Mouse (Mus musculus) embryo, embryonic 11.5 days (tissue): ENCODE data around the gene Ccdc162.

Source experiments
- DNase-seq: peaks from one replicate; pipeline ENCODE4 v3.0.0-alpha.2; 2012; ENCODE audit warnings: low read depth, low spot score

Ccdc162 gene

DNA sequence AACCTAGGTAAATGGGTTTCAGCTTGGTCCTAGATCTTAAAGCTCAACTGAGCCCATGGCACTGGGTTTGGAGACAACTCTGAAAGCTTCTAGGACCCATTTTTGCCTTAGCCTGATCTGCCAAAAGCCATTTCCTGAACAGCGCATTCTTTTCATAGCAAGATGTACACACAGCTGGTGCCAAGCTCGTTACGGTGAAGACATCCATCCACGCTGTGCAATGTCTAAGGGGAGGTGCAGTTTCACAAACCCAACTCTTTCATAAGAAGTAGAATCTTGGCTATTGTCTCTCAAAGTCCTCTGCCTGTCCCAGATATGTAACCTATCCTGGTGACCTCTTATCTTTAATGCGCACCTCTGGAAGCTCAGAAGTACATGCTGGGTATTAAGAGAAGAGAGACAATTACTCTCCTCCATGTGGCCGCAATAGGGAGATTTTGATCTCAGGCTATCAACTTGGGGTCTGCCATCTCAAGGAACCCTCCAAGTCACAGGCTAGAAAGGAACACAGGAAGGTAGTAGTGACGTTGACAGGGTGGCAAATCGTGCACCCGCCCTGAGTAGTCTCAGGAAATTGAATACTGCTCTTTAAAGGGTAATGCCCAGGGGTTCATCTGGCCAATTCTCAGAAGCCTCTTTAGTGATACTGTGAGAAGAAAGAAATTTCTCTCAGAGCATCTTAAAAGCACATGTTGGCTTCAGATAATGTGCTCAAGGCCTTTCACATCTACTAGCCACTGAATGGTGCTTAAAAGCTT, 81.0 kb downstream of the Ccdc162 start:
- no peak for DNase-seq

DNA sequence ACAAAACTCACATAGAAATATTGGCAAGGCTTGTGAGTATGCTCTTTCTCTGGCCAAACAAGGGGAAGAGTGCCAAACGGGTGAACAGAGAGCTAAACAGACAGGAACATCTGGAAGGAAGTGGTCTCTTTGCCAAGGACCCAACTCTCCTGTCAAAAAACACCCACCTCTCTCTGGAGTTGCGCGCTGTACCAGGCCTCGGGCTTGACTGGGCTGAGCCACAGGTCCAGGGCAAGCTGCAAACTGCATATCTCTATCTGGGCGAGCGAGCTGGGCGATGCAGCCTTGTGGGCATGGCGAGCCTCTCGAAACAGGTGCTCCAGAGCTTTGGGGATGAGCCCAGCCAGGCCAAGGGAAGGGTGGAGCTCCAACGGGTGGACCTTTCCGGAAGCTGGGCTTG, 82.6 kb downstream of the Ccdc162 start:
- DNase-seq, result no peak

DNA sequence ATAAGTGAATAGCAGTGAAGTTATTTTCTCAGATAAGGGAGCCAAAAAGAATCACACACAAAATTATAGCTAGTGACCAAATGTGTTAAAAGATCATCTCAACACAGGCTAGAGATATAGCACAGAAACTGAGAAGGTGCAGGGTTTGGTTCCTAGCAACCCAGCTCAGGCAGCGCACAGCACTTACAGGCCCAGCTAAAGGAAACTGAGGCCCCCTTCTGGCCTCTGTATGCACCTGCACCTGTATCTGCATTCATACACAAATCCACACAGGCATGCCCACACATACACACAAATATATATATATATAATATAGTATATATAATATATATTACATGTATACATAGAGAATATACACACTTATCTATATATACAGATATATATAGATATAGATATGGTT, 84.4 kb downstream of the Ccdc162 start:
- no peak for DNase-seq

DNA sequence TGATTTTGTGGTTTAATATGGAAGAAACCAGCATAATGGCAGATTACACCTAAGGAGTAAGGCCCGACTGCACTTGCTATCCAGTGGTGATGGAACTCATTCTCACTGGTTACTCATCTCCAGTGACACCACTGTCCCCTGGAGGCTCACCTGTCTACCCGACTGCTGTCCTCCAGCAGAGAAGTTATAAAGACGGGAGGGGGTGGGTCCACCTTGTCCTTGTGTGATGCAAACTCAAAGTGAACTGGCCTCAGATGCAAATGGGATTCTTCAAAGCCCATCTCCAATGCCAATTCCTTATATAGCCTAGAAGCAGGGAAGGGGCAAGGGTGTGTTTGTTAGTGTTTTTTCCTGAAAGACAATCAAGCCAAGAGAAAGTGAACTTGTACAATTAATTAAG, 89.4 kb downstream of the Ccdc162 start:
- DNase-seq, result no peak

DNA sequence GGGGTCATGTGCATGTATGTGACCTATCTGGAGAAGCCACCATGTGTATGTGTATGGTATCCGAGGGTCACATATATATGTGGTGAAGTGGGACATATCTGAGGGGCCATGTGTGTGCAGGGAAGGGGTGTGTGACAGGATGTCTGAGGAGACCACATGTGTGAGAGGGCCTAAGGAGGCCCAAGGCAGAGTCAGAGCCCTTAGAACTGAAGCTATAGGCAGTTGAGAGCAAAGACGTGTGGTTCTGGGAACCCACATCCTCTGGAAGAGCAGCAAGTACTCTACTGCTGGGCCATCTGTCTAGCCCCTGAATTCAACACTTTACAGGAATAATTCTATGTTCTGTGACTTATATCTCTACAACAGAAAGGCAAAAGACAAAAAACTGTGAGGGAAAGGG, 96.4 kb downstream of the Ccdc162 start:
- DNase-seq, result no peak

DNA sequence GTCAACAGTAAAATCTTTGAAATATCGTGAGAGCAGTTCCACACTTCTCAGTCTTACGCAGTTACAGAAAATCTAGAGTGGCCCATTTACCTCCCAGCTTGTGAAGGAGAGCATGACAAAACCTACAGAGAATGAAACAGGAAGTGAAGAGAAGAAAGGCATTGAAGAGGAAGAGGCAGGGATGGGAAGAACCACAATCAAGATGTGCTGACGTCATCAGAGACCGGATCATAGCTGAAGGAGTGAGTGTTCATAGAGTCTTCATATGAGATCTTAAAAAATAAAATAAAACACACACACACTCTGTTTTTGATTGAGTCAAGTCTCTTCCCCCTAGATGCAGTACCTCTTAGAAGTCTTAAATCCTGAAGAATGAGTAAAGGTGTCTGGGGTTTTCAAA, 100.9 kb downstream of the Ccdc162 start:
- DNase-seq, result no peak

DNA sequence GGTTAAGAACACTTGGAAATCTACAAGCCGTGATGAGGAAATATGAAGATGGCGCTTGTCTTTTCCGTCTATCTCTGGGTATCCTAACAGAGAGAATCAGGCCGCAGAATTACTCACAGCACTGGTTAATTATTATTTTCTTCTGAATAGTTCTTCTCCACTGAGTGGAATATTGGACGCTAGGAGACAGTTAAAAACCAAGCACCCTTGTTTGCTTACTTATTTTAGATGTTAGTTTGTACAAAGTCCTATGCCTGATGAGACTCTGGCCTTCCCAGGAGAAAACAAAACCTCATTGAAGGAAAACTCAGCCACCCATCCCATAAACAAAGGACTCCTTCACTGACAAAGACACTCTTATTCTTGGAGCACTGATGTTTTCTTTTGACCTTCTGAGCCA, 104.5 kb downstream of the Ccdc162 start:
- DNase-seq, result no peak

DNA sequence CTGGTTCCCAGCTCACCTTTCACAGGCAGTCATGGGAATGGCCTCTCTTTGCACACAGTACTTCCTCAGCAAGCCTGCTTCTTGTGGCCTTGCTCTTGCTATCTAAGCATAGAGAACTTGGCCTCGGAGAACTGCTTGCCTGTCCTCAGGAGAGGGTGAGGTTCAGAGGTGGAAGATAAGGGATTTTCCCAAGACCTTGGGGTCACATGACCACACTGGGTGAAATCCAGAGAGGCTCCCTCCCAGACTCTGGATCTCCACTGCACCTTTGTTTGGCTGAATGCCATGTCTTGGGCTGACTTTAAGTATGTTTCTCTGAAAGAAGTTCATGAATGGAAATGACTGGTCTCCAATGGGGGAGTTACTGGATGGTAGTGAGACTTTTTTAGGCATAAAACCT, 107.0 kb downstream of the Ccdc162 start:
- DNase-seq, result no peak

DNA sequence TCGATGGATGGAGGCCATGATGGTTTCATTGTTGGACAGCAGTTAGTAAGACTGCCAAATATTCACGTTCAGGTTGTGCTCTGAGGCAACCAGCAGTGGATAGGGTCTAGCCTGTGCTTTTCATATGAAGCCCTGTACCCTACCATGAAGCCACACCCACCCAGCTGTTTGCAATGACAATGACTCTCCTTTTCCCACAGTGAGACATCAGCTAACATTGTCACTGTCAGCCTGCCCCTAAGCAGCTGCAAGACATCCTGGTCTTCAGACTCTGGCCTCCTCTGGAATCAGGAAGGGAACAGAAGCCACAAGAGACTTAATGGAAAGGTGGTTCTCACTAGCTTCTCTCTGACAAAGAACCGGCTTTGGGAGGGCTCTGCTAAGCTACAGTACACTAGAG, 107.9 kb downstream of the Ccdc162 start:
- no peak for DNase-seq

DNA sequence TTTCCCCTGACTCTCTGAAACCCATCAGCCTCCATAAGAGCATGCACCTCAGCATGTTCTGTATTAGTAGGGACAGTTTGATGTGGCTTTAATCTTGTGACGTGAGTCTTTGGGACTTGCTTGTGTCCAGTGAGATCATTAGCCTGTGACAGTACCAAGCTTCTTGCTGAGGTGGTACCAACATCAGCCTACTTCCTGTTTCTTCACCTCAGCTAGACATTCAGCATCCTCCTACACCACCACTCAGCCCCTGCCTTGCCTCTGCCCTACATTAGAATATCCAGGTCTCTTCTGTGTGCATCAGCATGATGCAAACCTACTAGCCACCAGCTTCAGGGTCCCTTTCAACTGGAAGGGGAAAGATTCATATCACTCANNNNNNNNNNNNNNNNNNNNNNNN, 113.8 kb downstream of the Ccdc162 start:
- DNase-seq, result no peak

DNA sequence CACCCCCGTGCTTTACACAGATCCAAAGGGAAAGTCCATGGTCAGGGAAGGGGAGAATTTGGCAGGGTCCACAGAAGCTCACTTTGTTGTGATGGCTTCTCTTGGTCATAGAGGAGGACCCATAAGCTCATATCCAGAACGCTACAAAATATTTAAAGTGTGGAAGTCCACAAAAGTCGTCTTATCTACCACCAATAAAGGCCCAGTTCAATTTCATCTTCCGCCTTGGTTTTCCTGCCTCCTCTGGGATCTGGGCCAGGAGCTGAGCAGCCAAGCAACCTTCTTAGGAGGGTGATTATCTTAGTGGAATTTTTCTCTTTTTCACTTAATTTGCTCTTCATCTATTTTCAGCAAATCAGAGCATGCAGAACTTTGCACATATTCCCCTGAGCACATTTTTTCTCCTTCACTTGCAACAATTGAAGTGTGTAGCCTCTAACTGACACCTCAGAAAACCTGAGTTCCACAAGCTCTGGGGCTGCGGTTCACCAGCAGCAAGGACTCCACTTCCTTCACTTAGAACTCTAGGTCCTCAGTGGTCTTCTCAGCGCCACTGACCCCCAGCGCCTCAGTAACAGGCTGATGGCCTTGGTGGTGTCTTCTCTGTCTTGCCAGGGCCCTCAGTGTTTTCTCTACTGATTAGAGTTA, 114.4 kb downstream of the Ccdc162 start:
- no peak for DNase-seq

DNA sequence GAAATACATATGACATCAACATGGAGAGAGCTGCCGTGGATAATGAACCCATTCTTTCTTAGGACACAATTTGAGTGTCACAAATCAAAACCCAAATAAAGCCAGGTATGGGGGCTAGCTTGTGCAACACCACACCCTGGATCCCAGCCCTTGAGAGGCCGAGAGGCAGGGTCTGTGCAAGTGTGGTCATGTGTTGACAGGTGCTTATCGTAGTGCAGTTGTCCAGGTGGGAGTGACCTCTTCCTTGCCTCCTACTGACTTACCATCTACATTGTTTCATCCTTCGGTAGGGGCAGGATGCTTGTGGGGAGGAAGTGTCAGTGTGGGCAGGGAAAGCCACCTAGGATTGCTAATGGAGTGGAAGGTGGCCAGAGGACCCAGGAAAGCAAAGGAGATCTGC, 115.1 kb downstream of the Ccdc162 start:
- no peak for DNase-seq

DNA sequence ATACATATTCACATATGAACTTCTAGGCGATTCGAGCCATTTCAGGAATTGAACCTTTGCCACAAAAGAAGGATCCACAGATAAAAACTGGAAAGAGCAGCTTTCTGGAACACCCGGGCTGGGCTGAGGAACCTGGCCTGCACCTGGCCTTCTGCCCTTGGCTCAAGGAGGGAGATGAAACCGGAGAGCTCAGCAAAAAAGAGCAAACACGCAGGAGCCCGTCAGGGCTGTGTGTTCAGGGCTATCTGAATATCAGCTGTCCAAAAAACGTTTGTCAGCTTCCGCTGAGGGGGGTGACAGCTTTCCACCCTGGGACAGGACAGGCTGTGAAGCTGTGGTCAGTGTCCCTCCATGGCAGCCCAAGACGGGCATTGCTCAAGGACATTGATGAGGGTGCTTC, 117.4 kb downstream of the Ccdc162 start:
- DNase-seq, result no peak

DNA sequence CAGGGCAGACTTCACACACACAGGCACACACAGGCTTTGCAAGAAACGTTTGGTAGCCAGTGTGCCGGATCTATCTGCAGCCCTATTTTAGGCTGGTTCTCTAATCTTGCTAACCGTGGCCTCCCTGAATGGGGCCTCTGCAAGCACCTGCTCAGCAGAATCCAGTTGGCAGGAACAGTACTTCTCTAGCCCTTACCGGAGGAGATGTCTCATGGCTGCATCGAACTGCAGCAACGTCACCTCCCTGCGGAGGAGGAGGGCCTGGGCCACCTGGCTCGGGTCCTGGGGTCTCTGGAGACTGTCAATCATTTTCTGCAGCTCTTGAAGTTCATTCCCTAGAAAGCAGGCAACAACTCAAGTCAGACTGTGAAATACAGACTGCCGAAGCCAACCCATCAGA, 118.2 kb downstream of the Ccdc162 start:
- no peak for DNase-seq

DNA sequence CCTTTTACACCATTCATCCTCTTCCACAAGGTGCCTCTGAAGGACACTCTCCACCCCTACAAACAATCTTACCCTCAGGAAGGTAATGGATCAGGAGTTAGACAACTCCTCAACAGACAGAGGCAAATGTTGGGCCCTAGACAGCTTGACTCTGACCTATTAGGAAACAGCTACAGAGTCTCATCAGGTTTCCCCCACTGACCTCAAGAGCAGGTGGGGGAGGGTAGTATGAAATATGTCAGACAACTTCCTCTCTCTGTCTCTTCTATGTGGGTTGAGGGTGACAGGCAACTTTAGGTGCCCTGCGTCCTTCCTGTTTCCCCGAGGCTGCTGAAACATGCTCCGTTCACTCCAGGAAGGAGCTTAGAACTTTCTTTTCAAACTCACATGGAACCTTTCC, 120.9 kb downstream of the Ccdc162 start:
- DNase-seq, result no peak

DNA sequence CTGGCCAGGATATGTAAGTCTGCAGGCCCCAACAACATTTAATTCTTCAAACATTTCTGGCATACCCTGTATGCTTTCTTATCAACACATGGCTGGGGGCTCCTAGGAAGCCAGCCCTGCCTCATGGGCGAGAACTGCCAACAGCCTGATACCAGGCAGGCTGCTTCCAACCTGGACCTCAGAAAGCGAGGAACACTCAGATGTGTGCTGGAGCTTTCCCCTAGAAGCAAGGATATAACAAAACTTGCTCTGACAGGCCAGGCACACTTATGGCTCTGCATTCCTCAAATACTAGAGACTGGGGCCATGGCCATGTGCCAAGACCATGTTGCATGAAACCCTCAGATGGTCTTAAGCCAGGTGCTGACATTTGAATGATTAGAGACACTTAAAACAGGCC, 121.5 kb downstream of the Ccdc162 start:
- no peak for DNase-seq

DNA sequence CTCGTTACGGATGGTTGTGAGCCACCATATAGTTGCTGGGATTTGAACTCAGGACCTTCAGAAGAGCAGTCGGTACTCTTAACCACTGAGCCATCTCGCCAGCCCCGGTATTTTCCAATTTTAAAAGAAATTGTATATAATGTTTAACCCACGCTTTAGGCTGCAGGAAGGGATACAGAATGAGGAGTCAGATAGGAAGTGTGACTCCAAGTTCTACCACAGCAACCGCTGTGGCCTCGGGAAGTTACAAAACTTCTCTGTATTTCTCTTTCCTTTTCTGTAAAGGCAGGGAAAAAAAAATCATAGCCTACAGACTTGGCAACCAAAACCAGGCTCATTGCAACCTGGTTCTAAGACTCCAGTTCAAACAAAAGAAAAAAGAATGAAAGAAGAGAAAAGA, 122.0 kb downstream of the Ccdc162 start:
- no peak for DNase-seq

DNA sequence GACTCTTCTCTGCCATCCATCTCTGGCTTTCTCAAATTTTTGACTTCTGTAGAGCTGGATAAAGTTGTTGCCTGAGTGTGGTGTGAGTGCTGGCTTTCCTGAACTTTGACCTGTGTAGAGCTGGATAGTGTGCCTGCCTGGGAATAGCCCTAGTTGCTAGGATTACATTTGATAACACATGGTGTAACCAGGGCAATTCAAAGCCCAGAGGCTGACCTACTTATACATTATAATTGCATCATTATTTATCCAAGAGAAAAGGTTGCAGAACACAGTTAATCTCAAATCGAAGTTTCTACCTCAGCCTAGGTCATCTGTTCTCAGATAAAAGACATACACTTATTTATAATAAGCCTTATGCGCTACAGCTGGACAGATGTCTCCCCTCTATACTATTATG, 127.8 kb downstream of the Ccdc162 start:
- DNase-seq, result no peak

DNA sequence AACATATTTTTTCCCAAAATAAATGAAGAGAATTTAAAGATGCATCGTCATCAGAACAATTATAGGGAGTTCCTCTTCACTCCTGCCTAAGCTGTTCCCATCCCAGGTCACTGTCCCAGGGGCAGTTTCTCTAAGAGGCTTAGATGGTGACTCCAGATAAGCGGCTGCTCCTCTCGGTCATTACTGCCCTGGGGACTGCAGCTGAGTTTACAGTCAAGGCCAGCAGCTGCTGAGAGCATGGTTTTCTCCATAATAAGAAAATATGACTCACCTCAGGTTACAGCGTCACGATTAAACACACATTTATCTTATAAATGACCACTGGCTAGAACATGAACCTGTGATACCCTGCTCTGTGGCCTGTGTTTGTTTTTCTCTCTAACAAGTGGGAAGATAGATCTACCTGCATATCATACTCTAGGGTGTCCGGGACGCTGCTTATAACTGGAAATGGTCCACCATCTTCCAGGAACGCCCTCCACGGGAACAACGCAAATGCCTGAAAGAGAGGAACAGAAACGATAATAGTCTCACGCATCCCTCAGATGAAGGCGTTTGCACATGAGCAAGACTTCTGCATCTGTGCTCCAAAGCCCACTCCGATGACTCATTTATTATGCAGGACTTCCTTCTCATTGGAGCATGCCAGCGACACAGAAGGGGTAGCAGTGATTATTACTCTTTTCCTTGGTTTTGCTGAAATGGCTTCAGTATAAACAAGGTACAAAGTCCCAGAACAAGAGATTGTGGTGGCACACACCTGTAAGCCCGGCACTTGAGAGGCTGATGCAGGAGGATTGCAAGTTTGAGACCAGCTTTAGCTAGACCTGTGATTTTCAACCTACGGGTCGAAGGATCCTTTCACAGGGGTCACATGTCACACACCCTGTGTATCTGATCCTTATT, 129.2 kb downstream of the Ccdc162 start:
- no peak for DNase-seq

DNA sequence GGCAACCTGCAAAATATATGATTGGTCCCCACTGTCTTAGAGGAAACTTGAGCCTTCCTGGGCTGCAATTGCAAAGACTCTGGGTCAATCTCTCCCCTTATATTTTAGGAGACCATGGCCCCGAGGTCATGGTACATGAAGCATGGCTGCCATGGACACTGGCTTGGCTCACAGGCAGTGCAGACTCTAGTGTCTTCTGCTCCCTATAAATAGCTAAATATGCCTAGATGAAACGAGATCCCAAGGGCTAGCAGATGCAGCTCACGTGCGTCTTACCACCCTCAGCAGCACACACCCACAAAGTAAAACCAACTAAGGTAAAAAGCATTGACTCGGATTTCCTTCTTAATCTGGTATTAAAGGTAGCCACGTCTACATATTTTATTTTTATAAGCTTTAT, 133.1 kb downstream of the Ccdc162 start:
- DNase-seq, result no peak

DNA sequence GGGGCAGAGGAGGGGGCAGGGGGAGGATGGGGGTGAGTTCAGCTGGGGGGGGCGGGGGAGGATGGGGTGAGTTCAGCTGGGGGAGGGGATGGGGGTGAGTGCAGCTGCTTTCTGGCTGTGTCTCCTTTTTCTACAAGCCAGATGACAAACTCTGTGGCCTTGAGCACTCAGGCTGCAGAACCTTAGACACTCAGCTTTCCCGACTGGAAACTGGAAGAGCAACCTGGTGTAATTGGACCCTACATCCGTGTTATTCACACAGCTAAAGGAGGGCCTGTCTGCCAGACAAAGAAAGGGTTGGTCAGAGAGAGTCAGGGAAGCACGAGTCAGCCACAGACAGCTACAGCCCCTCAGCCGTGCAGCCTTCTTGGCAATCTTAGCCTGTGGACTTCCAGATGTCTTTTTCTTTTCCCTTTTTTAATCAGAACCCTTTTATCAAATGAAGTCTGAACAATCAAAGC, 133.5 kb downstream of the Ccdc162 start:
- no peak for DNase-seq

DNA sequence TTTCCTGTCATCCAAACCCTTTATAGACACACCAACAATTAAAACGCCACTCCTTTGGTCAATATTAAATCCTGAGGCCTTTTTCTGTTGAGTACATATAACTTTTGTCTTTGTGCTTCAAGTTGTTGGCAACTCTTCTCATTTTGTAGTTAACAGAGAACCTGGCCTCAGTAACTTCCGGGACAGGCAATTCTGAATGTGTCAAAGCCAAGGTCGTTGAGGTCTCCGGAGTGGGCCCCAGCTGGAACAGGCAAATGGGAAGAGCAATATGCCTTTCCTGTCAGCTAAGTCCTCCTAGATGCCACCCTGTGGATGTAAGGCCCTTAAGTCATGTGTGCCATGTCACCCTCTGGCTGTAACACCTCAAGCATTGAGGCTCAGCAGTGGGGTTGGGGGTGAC, 136.0 kb downstream of the Ccdc162 start:
- no peak for DNase-seq

DNA sequence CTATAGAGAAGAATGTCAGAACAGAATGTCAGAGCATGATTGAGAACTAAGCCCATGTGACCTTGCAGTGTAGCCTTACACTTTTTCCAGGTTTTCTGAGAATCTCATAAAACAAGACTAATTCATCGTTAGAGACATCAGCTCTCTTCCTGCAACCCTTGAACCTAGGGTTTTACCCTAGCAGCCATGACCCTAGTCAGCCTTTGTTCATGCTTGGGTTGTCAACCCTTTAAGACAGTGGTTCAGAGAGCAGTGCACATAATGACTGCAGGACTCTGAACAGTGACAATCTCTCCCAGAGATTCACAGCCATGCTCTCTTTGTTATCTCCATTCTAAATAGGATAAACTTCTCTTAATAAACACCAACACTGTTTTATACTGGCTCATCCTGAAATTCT, 137.9 kb downstream of the Ccdc162 start:
- DNase-seq, result no peak
